Mouse (Mus musculus) lung, adult 2 months (tissue): ENCODE results near the gene Ptpn4.

Source experiments
- CTCF ChIP-seq: fragments of 200-500 bp; IDR thresholded peaks from 2 replicates; pipeline ENCODE4 v1.5.1; 2011; ENCODE audit warnings: mild to moderate bottlenecking, low read length, control low read depth; ENCODE audit not compliant: insufficient read depth
- POLR2A ChIP-seq: fragments of 200-500 bp; IDR thresholded peaks from 2 replicates; pipeline ENCODE4 v1.6.1; 2011; ENCODE audit warnings: low read depth, mild to moderate bottlenecking, control low read depth, low read length, borderline replicate concordance; ENCODE audit errors: extremely low read depth

GRCm38 (mm10) chr1:119634746-119635145 is 202.7 kb downstream of the Ptpn4 start:
- TF ChIP-seq CTCF (no peak), POLR2A (no peak)
